Mouse (Mus musculus) hindbrain, embryonic 16.5 days (tissue): ENCODE measurements around the gene Cntfr. TPM values are rescaled to one million over a fixed set of nuclear protein-coding genes. Genes with fewer than 3 reads are reported as not detected.
A peak's percentile ranks its signal among the peaks of the same experiment; 100 is the strongest.
"Not testable (repeated sequence)": the region's sequence is repeated elsewhere in the genome, so short reads cannot be mapped to it uniquely, and the experiment has no call there.

Experiments
- ATAC-seq: fragments of 200-750 bp; cut with Nextera tagmentation; 2 replicates; pipeline ENCODE4 v1.8.0; 2017; ENCODE audit warnings: moderate TSS enrichment, moderate library complexity
- H3K27ac ChIP-seq: fragments of 300-500 bp; sonication (generic); 2 replicates; pipeline ENCODE4 v1.5.1; 2014; ENCODE audit warnings: low read depth, mild to moderate bottlenecking, control low read depth, low read length, moderate library complexity
- H3K27me3 ChIP-seq: fragments of 300-500 bp; sonication (generic); replicated peaks from 2 replicates; pipeline ENCODE4 v1.6.1; 2014; ENCODE audit warnings: low read length; ENCODE audit not compliant: control insufficient read depth, insufficient read depth
- H3K36me3 ChIP-seq: fragments of 300-500 bp; sonication (generic); 2 replicates; pipeline ENCODE4 v1.6.1; 2014; ENCODE audit warnings: mild to moderate bottlenecking, low read length, moderate library complexity, mixed read lengths; ENCODE audit not compliant: control insufficient read depth, insufficient read depth
- H3K4me1 ChIP-seq: fragments of 300-500 bp; sonication (generic); 2 replicates; pipeline ENCODE4 v1.6.1; 2014; ENCODE audit warnings: low read depth, low read length; ENCODE audit not compliant: control insufficient read depth, insufficient read depth
- H3K4me2 ChIP-seq: fragments of 300-500 bp; sonication (generic); 2 replicates; pipeline ENCODE4 v1.6.1; 2014; ENCODE audit warnings: mild to moderate bottlenecking, low read length, control low read depth, moderate library complexity
- H3K4me3 ChIP-seq: fragments of 300-500 bp; sonication (generic); 2 replicates; pipeline ENCODE4 v1.5.1; 2014; ENCODE audit warnings: mild to moderate bottlenecking, low read length, control low read depth, moderate library complexity
- H3K9ac ChIP-seq: fragments of 300-500 bp; sonication (generic); 2 replicates; pipeline ENCODE4 v1.6.1; 2014; ENCODE audit warnings: low read depth, mild to moderate bottlenecking, control low read depth, low read length, moderate library complexity
- H3K9me3 ChIP-seq: fragments of 300-500 bp; sonication (generic); 2 replicates; pipeline ENCODE4 v1.6.1; 2014; ENCODE audit warnings: mild to moderate bottlenecking, low read length, moderate library complexity; ENCODE audit not compliant: control insufficient read depth
- WGBS: fragments of 180-500 bp; shearing (Covaris S2); extraction: QIAGEN DNeasy Blood & Tissue Kit; methylation state at CpG from one replicate; pipeline ENCODE4 v1.1.7; 2014; 5-methylcytosine and 5-hydroxymethylcytosine counted together
- polyA plus RNA-seq: library from polyadenylated mRNA; unstranded; fragments of >200 nt; fragmentation: Nextera tagmentation; extraction: Ambion mirVana; gene quantifications from 2 replicates; pipeline ENCODE4 v1.2.1, GENCODE M21; 2015

Gene Cntfr
- polyA plus RNA-seq, 1 experiment from 2014 or later, result 22.5 TPM

DNA sequence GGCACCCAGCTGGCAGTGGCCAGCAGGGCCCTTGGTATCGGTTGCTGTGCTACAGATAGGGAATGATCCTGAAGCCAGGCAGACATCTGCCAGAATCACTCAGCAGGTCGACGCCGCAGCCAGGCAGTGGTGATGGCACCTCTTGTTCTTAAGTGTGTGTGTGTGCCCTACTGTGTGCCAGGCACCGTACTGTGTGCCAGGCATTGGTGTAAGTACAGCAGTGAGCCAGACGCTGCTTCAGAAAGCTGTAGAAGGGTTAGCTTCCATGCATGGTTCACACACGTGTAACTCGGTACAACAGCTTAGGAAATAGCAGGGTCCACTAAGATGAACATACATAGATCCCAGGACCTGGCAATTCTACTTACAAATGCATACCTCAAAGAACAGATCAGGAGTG is 3.3 kb upstream of the Cntfr start:
- not testable (repeated sequence) for ATAC-seq, H3K27me3 ChIP-seq, H3K27ac ChIP-seq, H3K4me3 ChIP-seq, H3K36me3 ChIP-seq, H3K9ac ChIP-seq, H3K9me3 ChIP-seq, H3K4me2 ChIP-seq, H3K4me1 ChIP-seq
- WGBS, result 75% methylated on average over 1 of the region's 8 CpGs

- not testable (repeated sequence) for H3K9me3 ChIP-seq, H3K36me3 ChIP-seq, ATAC-seq, H3K4me3 ChIP-seq, H3K27me3 ChIP-seq, H3K9ac ChIP-seq, H3K4me2 ChIP-seq, H3K27ac ChIP-seq, H3K4me1 ChIP-seq
- 85% methylated on average over 9 of the region's 10 CpGs for WGBS
Observed at GRCm38 (mm10) chr4:41699783-41700182, 2.9 kb upstream of the Cntfr start, which contains the start of gene Il11ra1. Il11ra1 (plus strand) TSS chr4:41699989.

GRCm38 (mm10) chr4:41698421-41699016 is 1.6 kb upstream of the Cntfr start:
- H3K27me3 ChIP-seq, H3K27ac ChIP-seq, H3K4me1 ChIP-seq, H3K9ac ChIP-seq, ATAC-seq, H3K4me3 ChIP-seq, H3K9me3 ChIP-seq, H3K36me3 ChIP-seq: not testable (repeated sequence)
- H3K4me2 ChIP-seq, result peak overlapping the region; percentile 29
- 7% methylated on average over 16 of the region's 32 CpGs for WGBS

DNA sequence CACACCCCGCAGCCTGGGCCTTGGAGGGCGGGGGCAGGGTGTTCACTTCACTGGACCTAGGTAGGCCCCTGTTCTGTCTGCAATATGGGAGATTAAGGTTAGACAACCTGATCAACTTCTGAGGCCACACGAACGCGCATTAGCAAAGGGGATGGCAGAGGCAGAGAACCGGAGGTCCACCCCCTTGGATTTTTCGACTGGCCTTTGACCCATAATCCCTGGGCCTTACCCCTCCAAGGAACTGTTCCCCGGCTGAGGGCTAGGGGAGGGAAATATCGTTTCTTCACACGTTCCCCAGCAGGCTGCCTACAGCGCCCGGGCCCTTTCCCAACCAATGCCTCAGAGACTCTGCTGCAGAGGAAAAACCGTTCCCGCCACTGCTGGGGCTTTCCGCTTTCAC is 437 bp downstream of the Cntfr start:
- H3K4me3 ChIP-seq, H3K27ac ChIP-seq, H3K4me2 ChIP-seq, H3K4me1 ChIP-seq, H3K27me3 ChIP-seq, H3K9me3 ChIP-seq, H3K9ac ChIP-seq, ATAC-seq, H3K36me3 ChIP-seq: not testable (repeated sequence)
- WGBS, result 10% methylated on average over 12 of the region's 15 CpGs

DNA sequence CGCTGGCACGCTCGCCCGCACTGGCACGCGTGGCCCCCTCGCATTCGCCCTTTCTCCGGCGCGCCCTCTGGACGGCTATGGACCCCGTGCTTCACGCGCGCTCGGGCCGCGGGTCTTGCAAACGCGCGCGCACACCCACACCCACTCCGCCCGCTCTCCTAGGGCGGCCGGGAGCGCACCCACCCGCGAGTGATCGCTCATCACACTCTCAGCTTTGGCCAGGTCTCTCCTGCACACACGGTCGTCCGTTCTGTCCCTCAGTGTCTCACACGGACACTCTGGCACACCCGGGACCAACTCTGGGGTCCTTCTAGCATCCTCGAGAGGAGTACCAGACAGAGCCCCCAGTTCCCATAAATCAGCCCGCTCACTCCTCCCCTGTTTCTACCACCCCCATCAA is 1.1 kb downstream of the Cntfr start:
- H3K36me3 ChIP-seq, H3K9ac ChIP-seq, H3K4me1 ChIP-seq, H3K27ac ChIP-seq, ATAC-seq, H3K27me3 ChIP-seq, H3K9me3 ChIP-seq: not testable (repeated sequence)
- 1% methylated on average over 9 of the region's 38 CpGs for WGBS
- H3K4me3 ChIP-seq, result peak overlapping the region; percentile 20; the same call in 1 of the 2 replicates
- peak overlapping the region; percentile 39 for H3K4me2 ChIP-seq

DNA sequence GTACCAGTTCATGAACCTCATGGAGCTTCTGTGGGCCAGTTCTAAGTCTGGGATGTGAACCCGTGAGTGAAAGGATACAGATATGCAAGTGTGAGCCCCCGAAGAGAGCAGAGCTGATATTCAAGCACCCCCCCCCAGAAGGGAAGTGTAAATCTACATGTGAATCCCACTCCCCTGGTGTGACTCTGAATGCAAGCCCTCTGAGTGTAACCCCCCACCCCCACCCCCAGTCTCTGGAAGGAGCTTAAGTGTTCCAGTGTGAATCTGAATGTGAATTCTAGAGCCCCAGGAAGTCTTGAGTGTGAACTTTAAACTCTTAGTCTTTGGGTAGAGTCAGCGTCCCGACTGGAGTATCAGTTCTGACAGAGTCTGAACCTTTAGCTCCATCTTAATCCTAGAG is 3.4 kb downstream of the Cntfr start:
- peak overlapping the region; percentile 5; the same call in 1 of the 2 replicates for H3K4me2 ChIP-seq
- H3K36me3 ChIP-seq, result not testable (repeated sequence)
- 7% methylated on average over 4 of the region's 4 CpGs for WGBS

GRCm38 (mm10) chr4:41690014-41690413 is 6.9 kb downstream of the Cntfr start:
- not testable (repeated sequence) for H3K36me3 ChIP-seq, ATAC-seq
- no CpG with 5 or more reads among the region's 4 CpGs for WGBS

More for the DNA sequence above, 3.4 kb downstream of the Cntfr start:
- not testable (repeated sequence) for ATAC-seq, H3K27ac ChIP-seq, H3K4me3 ChIP-seq, H3K9ac ChIP-seq, H3K27me3 ChIP-seq, H3K9me3 ChIP-seq, H3K4me1 ChIP-seq

DNA sequence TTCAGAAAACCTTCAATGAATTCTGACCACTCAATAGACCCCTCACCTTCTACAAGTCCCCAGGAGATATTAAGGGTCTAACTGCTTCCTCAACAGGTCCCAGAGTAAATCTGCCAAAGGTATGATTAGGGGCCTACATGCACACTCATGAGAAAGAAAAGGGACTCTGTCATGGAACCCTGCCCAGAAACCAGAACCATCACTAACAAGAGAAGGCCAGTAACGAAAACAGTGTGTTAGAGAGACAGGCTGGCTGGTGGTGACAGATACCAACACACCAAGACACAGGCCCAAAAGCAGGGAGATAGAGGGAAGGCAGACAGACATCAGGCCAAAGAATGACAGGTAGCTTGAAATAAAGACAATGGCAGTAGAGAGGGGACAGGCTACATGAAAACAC is 8.3 kb downstream of the Cntfr start:
- H3K27ac ChIP-seq, H3K27me3 ChIP-seq, H3K9me3 ChIP-seq, H3K4me3 ChIP-seq, H3K36me3 ChIP-seq, H3K4me1 ChIP-seq, H3K4me2 ChIP-seq, ATAC-seq, H3K9ac ChIP-seq: not testable (repeated sequence)
- 37% methylated on average over 1 of the region's 1 CpGs for WGBS

More at GRCm38 (mm10) chr4:41690014-41690413, 6.9 kb downstream of the Cntfr start:
- not testable (repeated sequence) for H3K27ac ChIP-seq, H3K9me3 ChIP-seq, H3K4me3 ChIP-seq, H3K4me2 ChIP-seq, H3K4me1 ChIP-seq, H3K9ac ChIP-seq, H3K27me3 ChIP-seq

- ATAC-seq, result 0 out of 2 replicates have a peak, but pooled peaks have one; percentile 14
- WGBS, result 14% methylated on average over 5 of the region's 10 CpGs
- H3K4me1 ChIP-seq, result peaks cover 12% of the 10 kb centered on the region
- H3K27me3 ChIP-seq, H3K9ac ChIP-seq, H3K27ac ChIP-seq, H3K4me3 ChIP-seq, H3K36me3 ChIP-seq, H3K4me2 ChIP-seq, H3K9me3 ChIP-seq: not testable (repeated sequence)
Observed at GRCm38 (mm10) chr4:41685882-41686492, 10.9 kb downstream of the Cntfr start.
